Mouse (Mus musculus) intestine, postnatal 0 days (tissue): Measurements from ENCODE around the gene Olfr522. TPM values are rescaled to one million over a fixed set of nuclear protein-coding genes. Genes with fewer than 3 reads are reported as not detected.
A peak's percentile ranks its signal among the peaks of the same experiment; 100 is the strongest.

ENCODE experiments used
- ATAC-seq: fragments of 200-750 bp; cut with Nextera tagmentation; 2 replicates; pipeline ENCODE4 v1.8.0; 2017; ENCODE audit warnings: mild to moderate bottlenecking, moderate TSS enrichment, moderate library complexity
- H3K27ac ChIP-seq: fragments of 300-500 bp; sonication (generic); 2 replicates; pipeline ENCODE4 v1.5.1; 2014; ENCODE audit warnings: mild to moderate bottlenecking, low read depth, low read length, moderate library complexity
- H3K27me3 ChIP-seq: fragments of 300-500 bp; sonication (generic); replicated peaks from 2 replicates; pipeline ENCODE4 v1.6.1; 2014; ENCODE audit warnings: low read length, mixed read lengths; ENCODE audit not compliant: control insufficient read depth, insufficient read depth
- H3K36me3 ChIP-seq: fragments of 300-500 bp; sonication (generic); 2 replicates; pipeline ENCODE4 v1.6.1; 2014; ENCODE audit warnings: mild to moderate bottlenecking, moderate library complexity; ENCODE audit not compliant: control insufficient read depth, insufficient read depth
- H3K4me1 ChIP-seq: fragments of 300-500 bp; sonication (generic); replicated peaks from 2 replicates; pipeline ENCODE4 v1.6.1; 2014; ENCODE audit warnings: antibody characterized with exemption, low read length, mixed read lengths; ENCODE audit not compliant: control insufficient read depth, insufficient read depth
- H3K4me2 ChIP-seq: fragments of 300-500 bp; sonication (generic); replicated peaks from 2 replicates; pipeline ENCODE4 v1.6.1; 2014; ENCODE audit warnings: low read depth, mild to moderate bottlenecking, moderate library complexity
- H3K4me3 ChIP-seq: fragments of 300-500 bp; sonication (generic); 2 replicates; pipeline ENCODE4 v1.5.1; 2014; ENCODE audit warnings: low read depth, low read length
- H3K9ac ChIP-seq: fragments of 300-500 bp; sonication (generic); 2 replicates; pipeline ENCODE4 v1.6.1; 2014; ENCODE audit warnings: mild to moderate bottlenecking, low read depth, low read length
- H3K9me3 ChIP-seq: fragments of 300-500 bp; sonication (generic); 2 replicates; pipeline ENCODE4 v1.6.1; 2016; ENCODE audit warnings: mixed run types; ENCODE audit not compliant: control insufficient read depth
- CTCF ChIP-seq: sonication (generic); IDR thresholded peaks from 2 replicates; pipeline ENCODE4 v1.5.1; 2016; ENCODE audit warnings: low read depth, mild to moderate bottlenecking, control low read depth, antibody characterized with exemption, moderate library complexity
- WGBS: fragments of 180-500 bp; shearing (Covaris S2); extraction: QIAGEN DNeasy Blood & Tissue Kit; methylation state at CpG from one replicate; pipeline ENCODE4 v1.1.7; 2014; 5-methylcytosine and 5-hydroxymethylcytosine counted together
- polyA plus RNA-seq: library from polyadenylated mRNA; unstranded; fragments of >200 nt; fragmentation: Nextera tagmentation; extraction: Ambion mirVana; gene quantifications from 2 replicates; pipeline ENCODE4 v1.2.1, GENCODE M21; 2015

Olfr522 gene
- polyA plus RNA-seq, 1 experiment from 2014 or later, result not detected

DNA sequence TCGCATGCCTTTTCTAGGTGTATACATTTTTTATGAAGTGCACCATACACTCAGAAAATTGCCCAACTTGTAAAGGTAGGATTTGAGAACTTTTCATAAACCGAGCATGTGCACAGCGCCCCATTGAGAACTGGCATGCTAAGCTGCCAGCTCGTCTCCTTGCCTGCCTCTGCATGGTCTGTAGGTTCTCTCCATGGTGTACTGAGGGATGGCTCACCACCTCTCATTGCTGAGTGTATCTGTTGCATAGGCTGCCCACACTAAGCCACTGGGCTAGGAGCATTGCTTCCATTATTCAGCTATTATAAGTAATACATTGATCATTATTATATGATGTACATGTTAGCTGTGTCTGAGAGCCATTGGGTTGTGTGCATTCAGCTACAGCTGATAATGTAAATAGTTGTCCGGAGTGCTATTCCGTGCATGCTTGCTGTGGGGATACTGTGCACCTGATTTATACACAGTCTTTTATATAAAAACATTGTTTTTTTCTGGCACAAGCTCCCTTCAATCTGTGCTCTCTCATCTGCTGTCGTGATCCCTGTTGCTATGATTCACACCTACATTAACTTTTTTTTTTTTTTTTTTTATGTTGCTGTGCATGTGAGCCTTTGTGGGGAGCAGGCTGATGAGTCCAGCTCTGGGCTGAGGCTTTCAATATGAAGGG, 23.3 kb upstream of the Olfr522 start:
- Histone ChIP-seq H3K9me3 (no peaks in the 10 kb centered on the region), H3K4me3 (no peak overlapping the region), H3K4me2 (no peak overlapping the region), H3K27me3 (no peaks in the 10 kb centered on the region), H3K4me1 (no peaks in the 10 kb centered on the region), H3K27ac (no peak overlapping the region), H3K36me3 (no peaks in the 10 kb centered on the region), H3K9ac (no peak overlapping the region)
- ATAC-seq, result no peak
- WGBS, result 82% methylated on average over 7 of the region's 7 CpGs
- TF ChIP-seq CTCF, result no peak

- ATAC-seq, result no peak
- Histone ChIP-seq H3K9me3 (no peaks in the 10 kb centered on the region), H3K36me3 (no peaks in the 10 kb centered on the region), H3K4me3 (no peak overlapping the region), H3K4me1 (no peaks in the 10 kb centered on the region), H3K27ac (no peak overlapping the region), H3K27me3 (no peaks in the 10 kb centered on the region), H3K9ac (no peak overlapping the region), H3K4me2 (no peak overlapping the region)
- 63% methylated on average over 18 of the region's 18 CpGs for WGBS
- TF ChIP-seq CTCF, result peak; percentile 72
Measured at GRCm38 (mm10) chr7:140186646-140187620, 22.4 kb upstream of the Olfr522 start.

- Histone ChIP-seq H3K9me3 (no peaks in the 10 kb centered on the region), H3K4me3 (no peak overlapping the region), H3K4me1 (no peaks in the 10 kb centered on the region), H3K36me3 (no peaks in the 10 kb centered on the region), H3K27me3 (no peaks in the 10 kb centered on the region), H3K9ac (no peak overlapping the region), H3K4me2 (no peak overlapping the region), H3K27ac (no peak overlapping the region)
- ATAC-seq, result no peak
- TF ChIP-seq CTCF, result no peak
- 82% methylated on average over 4 of the region's 4 CpGs for WGBS
Measured at GRCm38 (mm10) chr7:140184206-140184605, 19.6 kb upstream of the Olfr522 start.

- no peak for TF ChIP-seq CTCF
- Histone ChIP-seq H3K4me3 (no peak overlapping the region), H3K9me3 (no peaks in the 10 kb centered on the region), H3K27ac (no peak overlapping the region), H3K27me3 (no peaks in the 10 kb centered on the region), H3K9ac (no peak overlapping the region), H3K36me3 (no peaks in the 10 kb centered on the region), H3K4me2 (no peak overlapping the region), H3K4me1 (no peaks in the 10 kb centered on the region)
- no peak for ATAC-seq
- 67% methylated on average over 2 of the region's 2 CpGs for WGBS
Measured at GRCm38 (mm10) chr7:140180692-140181091, 16.1 kb upstream of the Olfr522 start.

DNA sequence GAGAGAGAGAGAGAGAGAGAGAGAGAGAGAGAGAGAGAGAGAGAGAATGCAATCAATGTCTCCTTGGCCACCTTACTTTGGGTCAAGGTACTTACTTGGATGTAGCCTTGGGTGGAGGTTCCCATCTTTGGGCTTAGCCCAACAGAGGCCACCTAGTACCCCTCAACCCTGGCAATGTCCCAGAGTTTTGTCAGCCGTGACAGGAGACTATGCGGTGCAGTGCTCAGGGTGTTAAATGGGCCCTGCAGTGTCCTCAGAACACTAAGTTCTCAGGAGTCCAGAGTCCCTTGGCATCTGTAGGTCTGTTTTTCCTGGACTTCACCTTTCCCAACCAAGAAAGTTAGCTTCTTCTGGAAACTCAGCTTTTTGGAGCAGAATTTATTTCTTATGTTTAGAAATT, 14.6 kb upstream of the Olfr522 start:
- Histone ChIP-seq H3K27me3 (no peaks in the 10 kb centered on the region), H3K27ac (no peak overlapping the region), H3K36me3 (no peaks in the 10 kb centered on the region), H3K4me2 (no peak overlapping the region), H3K9ac (no peak overlapping the region), H3K4me1 (no peaks in the 10 kb centered on the region), H3K9me3 (no peaks in the 10 kb centered on the region), H3K4me3 (no peak overlapping the region)
- no peak for ATAC-seq
- WGBS, result 87% methylated on average over 2 of the region's 2 CpGs
- TF ChIP-seq CTCF, result no peak

DNA sequence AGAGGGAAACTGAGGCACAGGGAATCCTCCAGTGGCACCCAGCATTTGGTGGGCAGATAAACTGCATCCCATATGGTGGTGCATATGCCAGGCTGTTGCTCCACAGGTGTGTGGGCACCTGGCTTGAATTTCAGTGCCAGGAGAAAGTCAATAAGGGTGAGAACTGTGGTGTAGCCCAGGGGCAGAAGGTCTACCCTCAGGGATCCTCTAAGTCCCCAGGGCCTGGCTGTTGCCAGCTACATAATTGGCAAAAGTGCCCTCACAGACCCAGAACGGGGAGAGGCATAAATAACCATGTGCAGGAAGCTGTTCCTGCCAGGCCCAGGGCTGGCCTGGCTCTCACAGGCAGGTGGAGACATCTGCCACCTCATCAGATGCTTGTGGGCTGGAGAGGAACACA, 8.4 kb upstream of the Olfr522 start, which contains the start of gene Olfr523:
Gene Olfr523 (plus strand): TSS at position 282 of the 400 bp plus-strand sequence.
- no peaks in the 10 kb centered on the region for H3K4me1 ChIP-seq
- H3K36me3 ChIP-seq, result no peaks in the 10 kb centered on the region
- 48% methylated on average over 1 of the region's 1 CpGs for WGBS
- no peak within 1 kb of the TSS for H3K4me3 ChIP-seq
- no peaks in the 10 kb centered on the region for H3K27me3 ChIP-seq
- no peak for TF ChIP-seq CTCF
- H3K4me2 ChIP-seq, result no peak within 1 kb of the TSS
- no peak within 1 kb of the TSS for H3K27ac ChIP-seq
- no peak within 1 kb of the TSS for H3K9ac ChIP-seq
- ATAC-seq, result no peak
- no peaks in the 10 kb centered on the region for H3K9me3 ChIP-seq
